8 mouse cellular contexts compared by ENCODE assay signal in genomic region chr13:21279559-21279958, GRCm38 (mm10). TPM values are rescaled to one million over a fixed set of nuclear protein-coding genes. Genes with fewer than 3 reads are reported as not detected.
A peak's percentile ranks its signal among the peaks of the same experiment; 100 is the strongest.
DNase-seq lines count a peak whose midpoint lies in the region; ATAC-seq and TF ChIP-seq lines count a peak whose summit lies in the region.

No protein-coding gene starts in this region.

- no peaks in the 10 kb centered on the region for H3K79me2 ChIP-seq in C2C12 (ENCODE audit: control insufficient read depth, insufficient read depth)

- H3K36me3 ChIP-seq in C2C12 (ENCODE audit: control insufficient read depth, insufficient read depth): no peaks in the 10 kb centered on the region
- no peaks in the 10 kb centered on the region for H3K36me3 ChIP-seq in heart, embryonic 11.5 days (ENCODE audit: control insufficient read depth, insufficient read depth, low read length)
- no peaks in the 10 kb centered on the region for H3K36me3 ChIP-seq in kidney, embryonic 15.5 days
- H3K36me3 ChIP-seq in limb, embryonic 15.5 days: no peaks in the 10 kb centered on the region

- H3ac ChIP-seq in C2C12 (ENCODE audit: control insufficient read depth, insufficient read length, low read depth): no peak overlapping the region

- 2% methylated on average over 13 of the region's 13 CpGs for whole genome bisulfite sequencing in heart, embryonic 11.5 days (ENCODE audit: insufficient replicate concordance)
- 1% methylated on average over 13 of the region's 13 CpGs for WGBS in kidney, embryonic 15.5 days
- 1% methylated on average over 13 of the region's 13 CpGs for WGBS in limb, embryonic 15.5 days

- H3K4me2 ChIP-seq in heart, embryonic 11.5 days: peak overlapping the region; percentile 77
- peak overlapping the region; percentile 71 for H3K4me2 ChIP-seq in kidney, embryonic 15.5 days
- peak overlapping the region; percentile 50 for H3K4me2 ChIP-seq in limb, embryonic 15.5 days

- peak overlapping the region; percentile 37 for H3K4me3 ChIP-seq in C2C12 (ENCODE audit: insufficient read depth, poor library complexity, severe bottlenecking)
- peak overlapping the region; percentile 90 for H3K4me3 ChIP-seq in embryonic fibroblast, embryonic 13.5 days (ENCODE audit: insufficient read depth, low read length)
- H3K4me3 ChIP-seq in heart, embryonic 11.5 days (ENCODE audit: low read depth, low read length): peak overlapping the region; percentile 65
- H3K4me3 ChIP-seq in kidney, embryonic 15.5 days (replicated peaks): peak overlapping the region; percentile 54
- peak overlapping the region; percentile 44 for H3K4me3 ChIP-seq in limb, embryonic 15.5 days

- no peak overlapping the region; the same call in 1 of the 2 replicates for H3K9ac ChIP-seq in heart, embryonic 11.5 days (ENCODE audit: low read depth, low read length)
- peak overlapping the region; percentile 34; the same call in 1 of the 2 replicates for H3K9ac ChIP-seq in kidney, embryonic 15.5 days
- H3K9ac ChIP-seq in limb, embryonic 15.5 days: no peak overlapping the region; the same call in 1 of the 2 replicates

- no peak overlapping the region for H3K27ac ChIP-seq in embryonic fibroblast, embryonic 13.5 days (ENCODE audit: insufficient read depth, low read length)
- no peak overlapping the region for H3K27ac ChIP-seq in heart, embryonic 11.5 days (ENCODE audit: low read depth, low read length)
- no peak overlapping the region for H3K27ac ChIP-seq in kidney, embryonic 15.5 days
- no peak overlapping the region for H3K27ac ChIP-seq in limb, embryonic 15.5 days

- ATAC-seq in heart, embryonic 11.5 days (replicated peaks; ENCODE audit: insufficient number of reproducible peaks, low FRiP score, low TSS enrichment): peak; percentile 69
- peak; percentile 68 for ATAC-seq in kidney, embryonic 15.5 days (replicated peaks; ENCODE audit: low FRiP score)
- peak; percentile 67; the same call in 1 of the 2 replicates for ATAC-seq in limb, embryonic 15.5 days (ENCODE audit: insufficient number of reproducible peaks, low FRiP score, low TSS enrichment, low read depth)

- no peaks in the 10 kb centered on the region for H3K27me3 ChIP-seq in C2C12 (ENCODE audit: control insufficient read depth, insufficient read depth, insufficient read length)
- no peaks in the 10 kb centered on the region for H3K27me3 ChIP-seq in heart, embryonic 11.5 days (ENCODE audit: control insufficient read depth, insufficient read depth, low read length)
- H3K27me3 ChIP-seq in kidney, embryonic 15.5 days: peaks cover 11% of the 10 kb centered on the region; the same call in 1 of the 2 replicates
- H3K27me3 ChIP-seq in limb, embryonic 15.5 days: peaks cover 5% of the 10 kb centered on the region; the same call in 1 of the 2 replicates

- H3K79me3 ChIP-seq in C2C12 (ENCODE audit: low read depth): no peaks in the 10 kb centered on the region

- H3K9me3 ChIP-seq in heart, embryonic 11.5 days (replicated peaks; ENCODE audit: control insufficient read depth, low read length): no peaks in the 10 kb centered on the region
- H3K9me3 ChIP-seq in kidney, embryonic 15.5 days (replicated peaks): no peaks in the 10 kb centered on the region
- no peaks in the 10 kb centered on the region for H3K9me3 ChIP-seq in limb, embryonic 15.5 days

- H3K4me1 ChIP-seq in embryonic fibroblast, embryonic 13.5 days (ENCODE audit: control insufficient read depth, insufficient read depth, low read length): no peaks in the 10 kb centered on the region
- no peaks in the 10 kb centered on the region for H3K4me1 ChIP-seq in heart, embryonic 11.5 days (ENCODE audit: control insufficient read depth, insufficient read depth, low read length)
- peaks cover 8% of the 10 kb centered on the region for H3K4me1 ChIP-seq in kidney, embryonic 15.5 days
- 0 out of 2 replicates have a peak, but pooled peaks cover 3% of the 10 kb centered on the region for H3K4me1 ChIP-seq in limb, embryonic 15.5 days

- TF ChIP-seq POLR2A in embryonic fibroblast, embryonic 13.5 days (IDR thresholded peaks at IDR 0.05; ENCODE audit: low read depth, low read length): no peak

- no peak for TF ChIP-seq CTCF in C2C12 (IDR thresholded peaks at IDR 0.05; ENCODE audit: control insufficient read depth, insufficient read depth, insufficient read length)
- TF ChIP-seq CTCF in embryonic fibroblast, embryonic 13.5 days (IDR thresholded peaks at IDR 0.05; ENCODE audit: borderline replicate concordance, insufficient read depth, low read length): no peak

- DNase-seq in brain, adult 2 months (ENCODE audit: low read depth, low spot score): peak; percentile 92
- peak; percentile 44 to 65 for DNase-seq in monocyte, adult 2 months (ENCODE audit: low read depth in 1 of 2, low spot score in 2 of 2)
- DNase-seq in spleen, postnatal 14 days (ENCODE audit: low spot score in 2 of 2): peak; percentile 21 to 52

TF ChIP-seq in C2C12, 6 proteins besides CTCF, POLR2A, EP300 and RAD21:
- peak; percentile 77 for TF ChIP-seq USF1 (IDR thresholded peaks at IDR 0.05; ENCODE audit: low read depth)
- TF ChIP-seq FOSL1 (IDR thresholded peaks at IDR 0.05; ENCODE audit: insufficient read depth, low read length, poor library complexity, severe bottlenecking): no peak

RNA-seq across cellular contexts. Expression of gene Gpx5, which starts 13.0 kb away (rescaled TPM):
- not detected for polyA plus RNA-seq in C2C12 (2012; fragmentation: generic; extraction: Trizol)
- not detected in 2 replicates for polyA plus RNA-seq in embryonic fibroblast, embryonic 13.5 days (2011; ENCODE audit: insufficient read length, low read depth, missing spikeins)
- not detected in 2 replicates for polyA plus RNA-seq in heart, embryonic 11.5 days (2014; fragmentation: Nextera tagmentation; extraction: Ambion mirVana)
- polyA plus RNA-seq in kidney, embryonic 15.5 days (2015; fragmentation: Nextera tagmentation; extraction: Ambion mirVana): not detected in 2 replicates
- polyA plus RNA-seq in limb, embryonic 15.5 days (2015; fragmentation: Nextera tagmentation; extraction: Ambion mirVana): not detected in 2 replicates

RNA-seq across cellular contexts. Expression of gene Gpx6, which starts 32.4 kb away (rescaled TPM):
- polyA plus RNA-seq in C2C12 (2012; fragmentation: generic; extraction: Trizol): not detected
- polyA plus RNA-seq in embryonic fibroblast, embryonic 13.5 days (2011; ENCODE audit: insufficient read length, low read depth, missing spikeins): not detected in 2 replicates
- polyA plus RNA-seq in heart, embryonic 11.5 days (2014; fragmentation: Nextera tagmentation; extraction: Ambion mirVana): not detected in 2 replicates
- 5.2 and 6.1 TPM in 2 replicates for polyA plus RNA-seq in kidney, embryonic 15.5 days (2015; fragmentation: Nextera tagmentation; extraction: Ambion mirVana)
- polyA plus RNA-seq in limb, embryonic 15.5 days (2015; fragmentation: Nextera tagmentation; extraction: Ambion mirVana): 0.23 TPM in 1 of 2 replicates, not detected in the other

Comparison
In these comparisons a context has a peak if more than half of its experiments do, and no peak if none do; other contexts are left out.
1. H3K4me3 ChIP-seq: peak in every context shown above with its lines; median percentile 90 in embryonic fibroblast, embryonic 13.5 days; 65 in heart, embryonic 11.5 days; 54 in kidney, embryonic 15.5 days; 44 in limb, embryonic 15.5 days; 37 in C2C12.
2. DNase-seq: peak in every context shown above with its lines; median percentile 92 in brain, adult 2 months; 54 in monocyte, adult 2 months; 36 in spleen, postnatal 14 days.